Mouse (Mus musculus) hindbrain, embryonic 14.5 days (tissue): ENCODE measurements around the gene Veph1. TPM values are rescaled to one million over a fixed set of nuclear protein-coding genes. Genes with fewer than 3 reads are reported as not detected.

Experiments used
- ATAC-seq: fragments of 200-750 bp; cut with Nextera tagmentation; 2 replicates; pipeline ENCODE4 v1.8.0; 2017; ENCODE audit warnings: moderate number of reproducible peaks, mild to moderate bottlenecking, moderate TSS enrichment, moderate library complexity; ENCODE audit not compliant: low FRiP score
- DNase-seq: peaks from one replicate; pipeline ENCODE4 v3.0.0-alpha.2; 2015; ENCODE audit warnings: low spot score
- H3K27ac ChIP-seq: fragments of 300-500 bp; sonication (generic); 2 replicates; pipeline ENCODE4 v1.5.1; 2014; ENCODE audit warnings: mild to moderate bottlenecking, moderate library complexity
- H3K27me3 ChIP-seq: fragments of 300-500 bp; sonication (generic); 2 replicates; pipeline ENCODE4 v1.6.1; 2014; ENCODE audit warnings: mild to moderate bottlenecking, low read length, mixed read lengths; ENCODE audit not compliant: control insufficient read depth, insufficient read depth
- H3K36me3 ChIP-seq: fragments of 300-500 bp; sonication (generic); replicated peaks from 2 replicates; pipeline ENCODE4 v1.6.1; 2014; ENCODE audit not compliant: control insufficient read depth, insufficient read depth
- H3K4me1 ChIP-seq: fragments of 300-500 bp; sonication (generic); replicated peaks from 2 replicates; pipeline ENCODE4 v1.6.1; 2014; ENCODE audit warnings: antibody characterized with exemption, low read length, mixed read lengths; ENCODE audit not compliant: control insufficient read depth, insufficient read depth
- H3K4me2 ChIP-seq: fragments of 300-500 bp; sonication (generic); replicated peaks from 2 replicates; pipeline ENCODE4 v1.6.1; 2014; ENCODE audit warnings: mild to moderate bottlenecking, moderate library complexity
- H3K4me3 ChIP-seq: fragments of 300-500 bp; sonication (generic); replicated peaks from 2 replicates; pipeline ENCODE4 v1.5.1; 2014; ENCODE audit warnings: mild to moderate bottlenecking, low read length
- H3K9ac ChIP-seq: fragments of 300-500 bp; sonication (generic); 2 replicates; pipeline ENCODE4 v1.6.1; 2014
- H3K9me3 ChIP-seq: fragments of 300-500 bp; sonication (generic); 2 replicates; pipeline ENCODE4 v1.6.1; 2016; ENCODE audit warnings: low read length; ENCODE audit not compliant: control insufficient read depth
- WGBS: fragments of 180-500 bp; shearing (Covaris S2); extraction: QIAGEN DNeasy Blood & Tissue Kit; methylation state at CpG from one replicate; pipeline ENCODE4 v1.1.7; 2014; 5-methylcytosine and 5-hydroxymethylcytosine counted together
- polyA plus RNA-seq: library from polyadenylated mRNA; unstranded; fragments of >200 nt; fragmentation: Nextera tagmentation; extraction: Ambion mirVana; gene quantifications from 2 replicates; pipeline ENCODE4 v1.2.1, GENCODE M21; 2014

Gene Veph1
- polyA plus RNA-seq, result 2.0 and 2.7 TPM in 2 replicates

DNA sequence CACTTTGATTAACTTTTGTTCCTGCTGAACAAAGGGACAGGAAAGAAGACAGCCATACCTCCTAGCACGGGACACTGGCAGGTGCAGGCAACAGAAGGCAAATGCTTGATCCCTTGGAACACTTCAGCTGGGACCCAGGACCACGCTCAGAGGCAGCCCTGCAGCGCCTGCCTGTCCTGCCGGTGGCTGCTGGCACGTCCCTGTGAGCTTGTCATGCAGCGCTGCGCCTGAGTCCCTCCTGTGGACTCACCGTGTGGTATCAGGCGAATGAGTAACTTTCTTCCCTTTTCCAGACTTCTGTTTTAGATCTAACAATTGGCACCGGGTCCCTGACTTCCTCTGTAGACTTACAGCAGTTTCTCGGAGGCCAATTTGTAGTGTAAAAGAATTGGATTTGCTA is at the start of gene Veph1:
Veph1 (minus strand) TSS at position 293 of the 400 bp plus-strand sequence.
- H3K4me3 ChIP-seq, result no peak within 1 kb of the TSS
- peak; percentile 72; the same call in 1 of the 2 replicates for ATAC-seq

DNA sequence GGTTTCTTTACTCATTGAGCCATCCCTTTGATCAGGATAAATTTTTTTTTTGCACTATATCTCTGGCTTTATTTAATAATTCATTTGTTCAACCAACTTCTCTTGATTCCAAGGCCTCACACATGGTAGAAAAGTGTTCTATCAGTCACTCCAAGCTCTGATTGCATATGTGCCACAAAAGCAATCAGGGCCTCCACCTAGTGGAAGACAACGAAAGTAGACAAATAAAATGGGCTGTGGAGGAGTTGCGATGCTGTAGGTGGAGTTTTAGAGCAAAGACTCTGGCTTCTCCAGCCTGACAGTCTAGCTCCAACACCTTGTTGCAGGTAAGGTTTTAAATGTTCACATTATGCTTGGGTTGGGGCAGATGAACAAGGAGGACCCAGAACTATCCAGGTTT is 44.1 kb upstream of the Veph1 start:
- Histone ChIP-seq H3K27me3 (no peaks in the 10 kb centered on the region), H3K36me3 (no peaks in the 10 kb centered on the region), H3K4me2 (no peak overlapping the region), H3K9me3 (no peaks in the 10 kb centered on the region), H3K27ac (no peak overlapping the region), H3K9ac (no peak overlapping the region), H3K4me3 (no peak overlapping the region), H3K4me1 (no peaks in the 10 kb centered on the region)
- WGBS, result 85% methylated on average over 2 of the region's 2 CpGs
- DNase-seq (no peak), ATAC-seq (no peak)

More for the DNA sequence above, at the start of gene Veph1:
- no peak for DNase-seq
- no peaks in the 10 kb centered on the region for H3K27me3 ChIP-seq
- H3K4me2 ChIP-seq, result peak within 1 kb of the TSS; percentile 7; the same call in 1 of the 2 replicates
- H3K9me3 ChIP-seq, result no peaks in the 10 kb centered on the region
- no peak within 1 kb of the TSS for H3K27ac ChIP-seq
- WGBS, result 12% methylated on average over 11 of the region's 11 CpGs
- H3K36me3 ChIP-seq, result no peaks in the 10 kb centered on the region
- H3K4me1 ChIP-seq, result 0 out of 2 replicates have a peak, but pooled peaks cover 4% of the 10 kb centered on the region
- H3K9ac ChIP-seq, result no peak within 1 kb of the TSS

DNA sequence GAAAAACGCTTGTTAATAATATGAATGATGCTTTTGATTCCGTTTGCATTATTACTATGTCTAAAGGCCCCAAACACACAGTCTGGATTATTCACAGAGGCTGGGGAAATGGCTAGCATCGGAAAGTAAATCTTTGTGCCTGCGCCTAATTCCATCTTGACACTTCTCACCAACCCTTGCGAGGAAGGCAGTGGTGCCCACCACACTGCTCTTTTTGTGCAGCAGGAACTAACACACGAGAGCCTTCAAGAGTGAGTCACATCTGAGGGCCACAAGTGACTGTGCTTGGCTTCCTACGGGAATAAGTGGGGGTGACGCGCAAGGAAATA is 35.7 kb upstream of the Veph1 start:
- whole genome bisulfite sequencing, result 86% methylated on average over 9 of the region's 9 CpGs
- no peaks in the 10 kb centered on the region for H3K4me1 ChIP-seq
- no peaks in the 10 kb centered on the region for H3K27me3 ChIP-seq
- DNase-seq, result no peak
- no peaks in the 10 kb centered on the region for H3K36me3 ChIP-seq
- H3K27ac ChIP-seq, result no peak overlapping the region
- H3K9ac ChIP-seq, result no peak overlapping the region
- ATAC-seq, result no peak
- H3K9me3 ChIP-seq, result no peaks in the 10 kb centered on the region
- no peak overlapping the region for H3K4me3 ChIP-seq
- no peak overlapping the region for H3K4me2 ChIP-seq

DNA sequence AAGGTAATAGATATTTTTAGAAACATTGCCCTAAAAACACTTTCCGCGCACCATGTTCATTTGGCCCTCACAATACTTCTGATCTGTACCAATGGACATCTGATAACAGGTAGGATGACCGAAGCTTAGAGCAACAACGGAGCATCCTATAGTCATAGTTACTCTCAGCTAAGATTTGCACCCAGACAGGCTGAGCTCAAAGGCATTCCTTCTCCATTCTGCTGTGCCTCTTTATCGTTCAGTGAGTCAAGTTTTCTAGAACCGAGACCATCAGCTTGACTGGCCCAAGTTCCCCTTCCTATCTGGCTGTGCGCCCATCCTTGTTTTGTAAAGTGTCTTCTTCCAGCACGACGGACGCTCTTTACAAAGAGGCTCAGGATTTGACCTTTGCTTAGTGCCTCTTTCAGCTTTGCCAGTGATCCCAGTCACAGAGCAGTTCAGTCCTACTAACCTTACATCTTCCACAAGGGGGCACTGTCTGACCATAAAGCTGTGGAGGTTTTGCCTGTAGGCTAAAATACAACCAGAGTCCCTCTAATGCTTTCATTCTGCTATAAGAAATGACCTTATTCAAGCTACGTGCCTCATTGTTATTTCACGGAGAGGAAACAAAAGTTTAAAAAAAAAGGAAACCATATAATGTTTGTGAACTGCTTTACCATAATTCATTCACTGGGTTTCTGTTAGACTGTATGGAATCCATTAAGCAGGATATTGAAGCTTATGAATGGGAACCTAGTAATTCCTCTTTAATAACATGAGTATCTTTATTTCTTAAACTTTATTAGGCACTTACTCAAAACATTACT is 35.2 kb upstream of the Veph1 start:
- Histone ChIP-seq H3K4me1 (no peaks in the 10 kb centered on the region), H3K4me2 (no peak overlapping the region), H3K4me3 (no peak overlapping the region), H3K36me3 (no peaks in the 10 kb centered on the region), H3K27me3 (no peaks in the 10 kb centered on the region), H3K9ac (no peak overlapping the region), H3K9me3 (no peaks in the 10 kb centered on the region), H3K27ac (no peak overlapping the region)
- DNase-seq (peak; percentile 88), ATAC-seq (peak; percentile 75)
- 49% methylated on average over 12 of the region's 12 CpGs for WGBS

DNA sequence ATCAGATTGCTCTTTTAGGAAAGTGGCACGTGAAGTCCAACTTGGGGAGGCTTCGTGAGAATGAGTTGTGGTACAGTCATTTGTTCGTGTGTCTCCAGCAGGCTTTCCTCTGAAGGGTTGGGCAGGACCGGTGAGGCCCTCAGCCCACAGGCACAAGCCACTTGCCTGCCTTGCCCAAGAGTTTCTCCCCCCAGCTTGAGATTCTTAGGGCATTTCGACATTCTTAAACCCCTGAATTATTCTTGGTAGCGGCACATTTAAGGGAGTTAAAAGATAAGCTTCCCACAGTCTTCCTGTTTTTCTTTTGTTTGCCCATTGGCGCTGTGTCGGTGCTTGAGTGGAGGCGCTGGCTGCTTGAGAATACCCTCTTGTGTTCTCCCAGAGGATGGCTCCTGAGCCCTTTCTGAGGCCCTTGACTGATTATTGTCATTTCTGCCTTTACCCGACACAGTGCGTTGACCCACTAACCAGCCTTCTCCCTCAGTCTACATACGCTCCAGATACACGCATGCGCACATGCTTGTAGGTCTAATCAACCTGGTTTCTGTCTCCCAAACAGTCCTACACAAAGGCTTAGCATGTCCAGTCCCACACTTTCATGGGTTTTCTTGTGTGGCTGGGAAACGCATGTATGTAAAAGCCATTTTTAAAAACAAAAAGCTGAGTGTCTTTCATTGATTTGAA is 34.4 kb upstream of the Veph1 start:
- H3K4me1 ChIP-seq, result peaks cover 5% of the 10 kb centered on the region; the same call in 1 of the 2 replicates
- no peak overlapping the region for H3K27ac ChIP-seq
- DNase-seq (no peak), ATAC-seq (no peak)
- H3K9me3 ChIP-seq, result no peaks in the 10 kb centered on the region
- H3K36me3 ChIP-seq, result no peaks in the 10 kb centered on the region
- no peak overlapping the region for H3K9ac ChIP-seq
- H3K4me2 ChIP-seq, result no peak overlapping the region
- no peaks in the 10 kb centered on the region for H3K27me3 ChIP-seq
- H3K4me3 ChIP-seq, result no peak overlapping the region
- WGBS, result 77% methylated on average over 15 of the region's 15 CpGs

DNA sequence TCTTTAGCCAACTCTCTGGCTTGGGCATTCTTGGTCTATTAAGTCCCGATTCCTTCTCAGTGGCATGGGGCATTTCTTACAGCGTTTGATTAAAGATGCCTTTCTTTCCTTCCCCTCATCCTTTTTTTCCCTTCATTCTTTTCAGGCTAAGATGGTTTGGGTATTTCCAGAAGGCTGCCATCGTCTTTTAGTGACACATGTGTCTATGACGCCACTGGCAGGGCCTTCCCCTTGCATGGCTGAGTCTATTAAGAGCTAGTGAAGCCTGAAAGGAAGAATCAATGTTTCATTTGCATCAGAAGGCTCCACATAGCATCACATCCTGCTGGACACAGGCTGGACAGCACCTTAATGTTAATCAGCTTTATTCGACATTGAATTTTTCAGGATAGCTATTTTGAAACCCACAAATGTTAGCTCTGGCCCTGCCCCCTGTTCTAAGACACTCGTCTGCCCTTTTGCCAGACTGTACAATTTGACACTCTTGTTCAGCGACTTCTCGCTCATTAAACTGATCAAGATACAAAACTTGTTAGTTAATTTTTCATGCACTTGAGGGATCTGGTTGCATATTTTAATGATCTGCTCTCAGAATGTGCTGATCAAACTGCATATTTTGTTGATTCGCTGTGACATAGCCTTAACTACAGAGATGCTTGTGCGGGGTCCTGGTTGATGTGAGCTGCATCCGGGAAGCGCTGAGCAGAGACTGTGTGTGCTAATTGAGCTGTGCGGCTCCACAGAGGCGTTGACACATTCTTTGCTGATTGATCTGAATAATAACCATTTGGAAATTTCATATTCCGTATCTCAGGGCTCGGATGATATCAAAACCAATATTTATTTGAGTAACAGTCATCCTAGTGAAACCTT is 29.6 kb upstream of the Veph1 start:
- Histone ChIP-seq H3K27ac (peak overlapping the region; percentile 58), H3K36me3 (no peaks in the 10 kb centered on the region), H3K4me1 (peaks cover 12% of the 10 kb centered on the region; the same call in 1 of the 2 replicates), H3K4me2 (peak overlapping the region; percentile 8; the same call in 1 of the 2 replicates), H3K9me3 (no peaks in the 10 kb centered on the region), H3K4me3 (no peak overlapping the region), H3K9ac (no peak overlapping the region), H3K27me3 (no peaks in the 10 kb centered on the region)
- WGBS, result 26% methylated on average over 16 of the region's 16 CpGs
- ATAC-seq (peak; percentile 85), DNase-seq (peak; percentile 60)

DNA sequence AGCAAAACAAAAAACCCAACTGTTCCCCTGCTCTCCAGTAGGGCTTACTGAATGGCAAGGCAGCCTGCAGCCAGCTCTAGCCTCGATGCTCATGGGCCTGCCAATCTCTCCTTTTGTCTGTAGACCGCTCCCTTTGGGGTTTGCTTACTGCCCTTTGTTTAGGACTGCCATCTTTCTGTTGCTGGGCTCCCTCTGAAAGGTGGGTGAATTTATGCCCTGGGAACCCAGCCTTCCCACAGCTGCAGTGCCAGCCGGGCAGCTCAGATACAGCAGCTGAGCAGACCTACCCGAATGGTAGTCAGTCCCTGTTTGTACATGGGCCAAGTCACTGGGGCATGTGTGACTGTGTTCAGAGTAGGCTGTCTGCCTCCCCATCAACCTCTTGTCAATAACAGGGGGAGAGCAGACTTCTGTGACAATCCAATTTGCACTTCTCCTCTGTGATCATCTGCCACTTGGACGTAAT is 28.9 kb upstream of the Veph1 start:
- Histone ChIP-seq H3K36me3 (no peaks in the 10 kb centered on the region), H3K27ac (peak overlapping the region; percentile 58), H3K4me2 (no peak overlapping the region), H3K27me3 (no peaks in the 10 kb centered on the region), H3K4me1 (peaks cover 12% of the 10 kb centered on the region; the same call in 1 of the 2 replicates), H3K9ac (no peak overlapping the region), H3K4me3 (no peak overlapping the region), H3K9me3 (no peaks in the 10 kb centered on the region)
- ATAC-seq (peak; percentile 95), DNase-seq (peak; percentile 64)
- 11% methylated on average over 5 of the region's 5 CpGs for WGBS

DNA sequence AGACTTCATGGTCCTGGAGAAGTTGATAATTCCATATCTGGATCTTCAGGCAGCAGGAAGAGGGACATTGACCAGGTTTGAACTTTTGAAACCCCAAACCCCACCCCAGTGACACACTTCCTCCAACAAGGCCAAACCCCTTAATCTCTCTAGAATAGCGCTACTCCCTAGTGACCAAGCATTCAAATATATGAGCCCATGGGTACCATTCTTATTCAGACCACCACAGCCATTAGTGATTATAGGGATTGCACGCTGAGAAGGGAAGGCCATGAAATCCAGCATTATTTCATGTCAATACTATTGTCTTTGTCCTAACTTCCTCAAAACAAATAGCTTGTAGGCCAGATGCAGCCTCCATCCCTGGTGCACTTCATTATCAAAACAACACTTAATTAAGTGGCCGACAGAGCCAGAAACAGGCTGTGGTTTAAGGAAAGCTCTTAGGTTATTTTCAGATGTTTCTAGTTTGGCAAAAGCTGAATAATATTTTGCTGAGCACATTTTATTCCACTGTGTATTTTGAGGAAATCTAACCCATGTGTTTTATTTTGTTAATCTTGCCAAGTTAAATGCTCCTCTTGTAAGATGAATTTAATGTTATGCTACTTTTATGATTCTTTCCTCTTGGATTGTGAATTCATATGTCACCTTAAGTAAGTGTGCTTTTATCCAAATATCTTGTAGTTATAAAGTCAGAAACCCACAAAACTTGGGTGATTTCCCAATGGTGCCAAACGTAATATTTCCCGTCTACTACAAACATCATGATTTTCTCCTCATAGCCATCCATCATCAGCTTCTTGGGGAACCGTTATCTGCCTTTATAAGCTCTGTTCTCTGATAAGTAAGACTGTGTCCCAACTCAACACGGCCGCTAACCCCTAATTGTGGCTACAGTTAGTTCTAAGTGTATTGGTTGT is 18.4 kb upstream of the Veph1 start:
- WGBS, result 79% methylated on average over 8 of the region's 8 CpGs
- ATAC-seq, result no peak
- Histone ChIP-seq H3K27me3 (no peaks in the 10 kb centered on the region), H3K9me3 (peaks cover 6% of the 10 kb centered on the region; the same call in 1 of the 2 replicates), H3K9ac (no peak overlapping the region), H3K36me3 (no peaks in the 10 kb centered on the region), H3K27ac (no peak overlapping the region), H3K4me2 (no peak overlapping the region), H3K4me3 (no peak overlapping the region), H3K4me1 (no peaks in the 10 kb centered on the region)
- DNase-seq, result no peak
